Mouse (Mus musculus): ENCODE data around the gene Rab37. TPM values are rescaled to one million over a fixed set of nuclear protein-coding genes. Genes with fewer than 3 reads are reported as not detected.
A peak's percentile ranks its signal among the peaks of the same experiment; 100 is the strongest.

The Rab37 gene
- polyA plus RNA-seq, 1 experiment from 2014 or later, result 1.4 TPM

DNA sequence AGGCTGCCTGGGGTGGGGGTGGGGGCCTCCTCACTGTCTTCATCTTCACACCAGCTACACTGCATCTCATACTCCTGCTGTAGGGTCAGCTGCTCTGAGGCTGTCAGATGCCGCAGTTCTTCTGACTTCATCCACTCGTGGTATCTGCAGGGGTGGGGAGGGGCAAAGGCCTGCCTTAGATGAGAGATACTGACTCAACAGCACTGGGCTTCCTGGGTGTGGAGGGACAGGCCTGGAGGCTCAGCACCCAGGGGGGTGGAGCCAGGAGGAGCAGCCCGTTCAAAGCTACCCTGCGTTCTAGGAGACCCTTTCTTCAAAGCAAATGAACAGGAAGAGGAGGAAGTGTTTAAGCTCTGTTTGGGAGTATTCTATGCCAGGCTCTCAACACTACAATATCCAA is 93.7 kb downstream of the Rab37 start:
- WGBS, result 54% methylated on average over 4 of the region's 4 CpGs
- no peak for DNase-seq (ENCODE audit: low spot score)
- H3K4me3 ChIP-seq, result no peak overlapping the region
- peaks cover 36% of the 10 kb centered on the region for H3K4me1 ChIP-seq (replicated peaks)
- H3K36me3 ChIP-seq, result peaks cover 10% of the 10 kb centered on the region
- H3K27me3 ChIP-seq (ENCODE audit: insufficient read depth, poor library complexity, severe bottlenecking), result no peaks in the 10 kb centered on the region
- no peak overlapping the region for H3K27ac ChIP-seq
- H3K9me3 ChIP-seq, result no peaks in the 10 kb centered on the region

GRCm38 (mm10) chr11:115187224-115187639 is 96.0 kb downstream of the Rab37 start, which contains the start of gene Tmem104:
Gene Tmem104 (plus strand): TSS chr11:115187487.
- H3K9me3 ChIP-seq, result no peaks in the 10 kb centered on the region
- peak within 1 kb of the TSS; percentile 66 for H3K4me3 ChIP-seq
- under 1% methylated on average over 39 of the region's 39 CpGs for WGBS
- no peaks in the 10 kb centered on the region for H3K27me3 ChIP-seq (ENCODE audit: insufficient read depth, poor library complexity, severe bottlenecking)
- peak; percentile 99 for DNase-seq (ENCODE audit: low spot score)
- peaks cover 39% of the 10 kb centered on the region for H3K4me1 ChIP-seq (replicated peaks)
- H3K36me3 ChIP-seq, result peaks cover 14% of the 10 kb centered on the region
- H3K27ac ChIP-seq, result peak within 1 kb of the TSS; percentile 89

DNA sequence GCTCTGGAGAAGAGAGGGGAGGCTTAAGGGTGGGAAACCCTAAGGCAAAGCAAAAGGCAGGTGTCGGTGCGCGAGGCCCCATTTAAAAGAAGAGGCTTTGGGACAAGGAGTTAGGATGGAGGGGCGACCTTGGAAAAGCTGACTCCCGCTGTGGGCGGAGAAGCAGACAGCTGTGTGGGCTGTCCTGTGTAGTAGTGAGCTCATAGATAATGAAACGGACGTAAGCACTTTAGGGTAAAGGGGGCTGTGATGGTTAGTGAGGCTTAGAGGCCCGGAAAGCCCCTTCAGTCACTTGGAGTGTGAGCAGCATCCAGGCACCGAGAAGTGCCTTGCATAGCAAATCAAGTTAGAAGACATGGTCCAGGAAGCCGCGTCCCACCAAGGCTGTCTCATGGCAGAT is 96.5 kb downstream of the Rab37 start, which contains the start of gene Nat9:
Gene Nat9, minus strand, starts transcription at position 167 of the 400 bp plus-strand sequence.
- peaks cover 14% of the 10 kb centered on the region for H3K36me3 ChIP-seq
- DNase-seq (ENCODE audit: low spot score), result no peak
- H3K9me3 ChIP-seq, result no peaks in the 10 kb centered on the region
- WGBS, result 16% methylated on average over 12 of the region's 12 CpGs
- peak within 1 kb of the TSS; percentile 66 for H3K4me3 ChIP-seq
- peaks cover 37% of the 10 kb centered on the region for H3K4me1 ChIP-seq (replicated peaks)
- H3K27ac ChIP-seq, result peak within 1 kb of the TSS; percentile 89
- no peaks in the 10 kb centered on the region for H3K27me3 ChIP-seq (ENCODE audit: insufficient read depth, poor library complexity, severe bottlenecking)

DNA sequence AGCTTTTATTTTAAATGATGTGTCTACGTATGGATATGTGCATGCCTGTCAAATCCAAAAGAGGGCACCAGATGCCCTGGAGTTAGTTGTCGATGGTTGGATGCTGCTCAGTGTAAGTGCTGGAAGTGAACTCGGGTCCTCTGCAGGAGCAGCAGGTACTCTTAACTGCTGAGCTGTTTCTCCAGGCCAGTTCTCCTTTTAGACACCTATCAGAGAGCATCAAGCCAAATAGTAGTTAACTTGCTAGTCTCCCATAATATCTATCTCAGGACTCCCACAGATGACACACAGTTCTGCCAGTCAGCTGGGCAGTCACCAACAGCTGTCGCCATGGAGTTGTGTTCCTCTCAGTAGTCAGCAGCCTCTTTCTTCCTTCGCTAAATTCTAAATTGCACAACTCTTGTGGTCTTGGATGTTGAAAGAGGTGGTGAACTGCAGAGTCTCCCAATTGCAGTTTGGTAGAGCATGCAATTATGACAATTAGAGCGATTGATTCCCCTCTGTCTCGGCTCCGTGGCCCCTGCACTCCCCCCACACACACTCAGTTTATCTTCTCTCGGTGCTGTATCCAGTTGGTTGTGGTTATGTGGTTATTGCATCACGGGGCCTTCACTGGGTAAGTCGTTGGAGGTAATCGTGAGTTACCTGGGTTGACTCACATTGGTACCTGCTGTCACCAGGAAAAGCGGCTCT is 97.5 kb downstream of the Rab37 start:
- H3K4me3 ChIP-seq, result peak overlapping the region; percentile 3; the same call in 1 of the 2 replicates
- peaks cover 14% of the 10 kb centered on the region for H3K36me3 ChIP-seq
- H3K9me3 ChIP-seq, result no peaks in the 10 kb centered on the region
- H3K4me1 ChIP-seq (replicated peaks), result peaks cover 36% of the 10 kb centered on the region
- no peaks in the 10 kb centered on the region for H3K27me3 ChIP-seq (ENCODE audit: insufficient read depth, poor library complexity, severe bottlenecking)
- H3K27ac ChIP-seq, result no peak overlapping the region
- DNase-seq (ENCODE audit: low spot score), result no peak
- WGBS, result 87% methylated on average over 13 of the region's 13 CpGs

DNA sequence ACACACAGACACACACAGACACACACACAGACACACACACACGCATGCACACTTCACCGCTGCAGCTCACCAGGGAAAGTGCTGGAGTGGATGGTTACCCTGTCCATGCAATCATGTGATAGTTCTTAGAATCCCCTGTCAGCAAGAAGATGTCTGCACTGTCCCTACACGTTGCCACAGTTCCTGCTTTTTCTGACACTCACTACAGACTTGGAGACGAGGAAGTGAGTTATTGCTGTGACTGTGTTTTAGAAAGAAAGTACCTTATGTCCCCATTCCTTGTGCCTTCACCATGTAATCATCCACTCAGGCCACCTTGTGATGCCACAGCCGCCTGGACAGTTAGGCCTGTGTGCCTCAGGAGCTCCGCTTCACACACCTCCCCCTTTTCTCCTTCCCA is 98.1 kb downstream of the Rab37 start:
- peaks cover 36% of the 10 kb centered on the region for H3K4me1 ChIP-seq (replicated peaks)
- no peaks in the 10 kb centered on the region for H3K27me3 ChIP-seq (ENCODE audit: insufficient read depth, poor library complexity, severe bottlenecking)
- no peak overlapping the region for H3K4me3 ChIP-seq
- no peak overlapping the region for H3K27ac ChIP-seq
- peaks cover 14% of the 10 kb centered on the region for H3K36me3 ChIP-seq
- WGBS, result 92% methylated on average over 6 of the region's 6 CpGs
- DNase-seq (ENCODE audit: low spot score), result no peak
- H3K9me3 ChIP-seq, result no peaks in the 10 kb centered on the region

GRCm38 (mm10) chr11:115192180-115192579 is 100.9 kb downstream of the Rab37 start:
- Histone ChIP-seq H3K4me1 (replicated peaks) (peaks cover 18% of the 10 kb centered on the region), H3K27me3 (ENCODE audit: insufficient read depth, poor library complexity, severe bottlenecking) (no peaks in the 10 kb centered on the region), H3K27ac (0 out of 2 replicates have a peak overlapping the region, but pooled peaks have one; percentile 62), H3K36me3 (peaks cover 17% of the 10 kb centered on the region), H3K9me3 (no peaks in the 10 kb centered on the region), H3K4me3 (no peak overlapping the region)
- 82% methylated on average over 9 of the region's 9 CpGs for WGBS
- no peak for DNase-seq (ENCODE audit: low spot score)

DNA sequence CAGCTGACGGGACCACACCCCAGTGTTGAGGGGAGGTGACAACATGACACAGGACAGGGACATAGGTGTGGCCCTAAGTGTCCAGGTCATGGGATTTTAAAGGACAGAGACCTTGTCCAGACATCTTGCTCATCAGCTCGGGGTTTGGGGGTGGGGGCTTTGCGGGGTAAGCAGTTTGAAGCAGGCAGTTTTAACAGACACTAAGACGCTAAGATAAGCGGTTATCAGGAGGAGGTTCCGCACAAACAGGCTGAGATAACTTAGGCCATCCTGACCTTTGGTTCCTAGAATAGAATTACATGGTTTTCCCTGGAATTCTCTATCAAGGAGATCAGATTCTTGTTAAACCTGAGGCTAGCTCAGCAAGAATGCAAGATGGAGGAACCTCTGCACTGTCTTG is 103.5 kb downstream of the Rab37 start:
- peaks cover 29% of the 10 kb centered on the region for H3K36me3 ChIP-seq
- H3K27ac ChIP-seq, result no peak overlapping the region
- H3K27me3 ChIP-seq (ENCODE audit: insufficient read depth, poor library complexity, severe bottlenecking), result no peaks in the 10 kb centered on the region
- DNase-seq (ENCODE audit: low spot score), result no peak
- no peaks in the 10 kb centered on the region for H3K9me3 ChIP-seq
- 90% methylated on average over 6 of the region's 6 CpGs for WGBS
- no peak overlapping the region for H3K4me3 ChIP-seq
- H3K4me1 ChIP-seq (replicated peaks), result peaks cover 11% of the 10 kb centered on the region; the same call in 1 of the 2 replicates

- 89% methylated on average over 5 of the region's 5 CpGs for WGBS
- Histone ChIP-seq H3K27me3 (ENCODE audit: insufficient read depth, poor library complexity, severe bottlenecking) (no peaks in the 10 kb centered on the region), H3K9me3 (no peaks in the 10 kb centered on the region), H3K36me3 (peaks cover 28% of the 10 kb centered on the region), H3K4me3 (no peak overlapping the region), H3K27ac (no peak overlapping the region), H3K4me1 (replicated peaks) (peaks cover 14% of the 10 kb centered on the region; the same call in 1 of the 2 replicates)
- no peak for DNase-seq (ENCODE audit: low spot score)
Observed at GRCm38 (mm10) chr11:115195933-115196332, 104.7 kb downstream of the Rab37 start.

- H3K27me3 ChIP-seq (ENCODE audit: insufficient read depth, poor library complexity, severe bottlenecking), result no peaks in the 10 kb centered on the region
Observed at GRCm38 (mm10) chr11:115197558-115197957, 106.3 kb downstream of the Rab37 start.

DNA sequence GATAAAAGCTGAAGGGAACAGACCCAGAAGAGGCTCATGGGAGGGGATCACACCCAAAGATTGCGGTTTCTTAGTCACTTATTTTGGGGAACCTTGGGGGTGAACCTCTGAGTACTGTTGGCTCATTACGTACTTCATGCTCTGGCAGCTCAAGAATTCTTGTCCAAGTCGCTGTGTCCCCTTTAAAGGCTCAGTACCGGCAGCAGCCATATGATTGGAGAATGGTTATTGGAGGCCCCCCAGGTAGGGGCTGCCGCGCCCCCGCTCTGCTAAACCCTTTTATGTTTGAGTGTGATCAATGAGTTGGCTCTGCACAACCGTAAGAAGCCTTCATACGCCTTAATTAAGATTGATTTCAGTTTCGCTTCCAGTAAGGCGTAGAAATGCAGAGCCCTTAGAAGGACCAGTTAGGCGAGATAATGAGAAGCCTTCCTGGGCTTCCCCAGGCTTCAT is 107.7 kb downstream of the Rab37 start:
- peaks cover 22% of the 10 kb centered on the region for H3K4me1 ChIP-seq (replicated peaks)
- no peak overlapping the region for H3K4me3 ChIP-seq
- H3K27ac ChIP-seq, result no peak overlapping the region
- H3K27me3 ChIP-seq (ENCODE audit: insufficient read depth, poor library complexity, severe bottlenecking), result no peaks in the 10 kb centered on the region; the same call in 1 of the 2 replicates
- no peaks in the 10 kb centered on the region for H3K9me3 ChIP-seq
- 68% methylated on average over 12 of the region's 12 CpGs for WGBS
- H3K36me3 ChIP-seq, result peaks cover 35% of the 10 kb centered on the region
- no peak for DNase-seq (ENCODE audit: low spot score)

More at GRCm38 (mm10) chr11:115197558-115197957, 106.3 kb downstream of the Rab37 start:
- Histone ChIP-seq H3K27ac (no peak overlapping the region), H3K9me3 (no peaks in the 10 kb centered on the region), H3K4me1 (replicated peaks) (peaks cover 15% of the 10 kb centered on the region), H3K4me3 (no peak overlapping the region), H3K36me3 (peaks cover 35% of the 10 kb centered on the region)
- no peak for DNase-seq (ENCODE audit: low spot score)
- WGBS, result 83% methylated on average over 8 of the region's 8 CpGs

DNA sequence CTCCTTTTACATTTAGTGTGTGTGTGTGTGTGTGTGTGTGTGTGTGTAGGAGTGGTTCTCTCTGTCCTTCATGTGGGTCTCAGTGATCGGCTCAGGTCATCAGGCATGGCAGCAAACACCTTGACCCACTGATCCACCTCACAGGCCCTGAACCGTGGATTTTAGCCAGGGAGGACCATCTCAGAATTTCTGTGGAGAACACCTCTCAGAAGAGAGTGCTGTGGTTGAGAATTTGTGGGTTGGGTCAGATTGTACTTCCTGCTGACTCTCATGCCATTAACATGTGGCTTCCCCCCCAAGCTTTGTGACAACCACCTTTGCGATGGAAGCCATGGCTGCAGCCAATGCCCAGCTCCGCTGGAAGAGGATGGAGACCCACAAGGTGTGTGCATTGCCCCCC is 109.3 kb downstream of the Rab37 start:
- no peak overlapping the region for H3K27ac ChIP-seq
- peaks cover 44% of the 10 kb centered on the region for H3K36me3 ChIP-seq
- DNase-seq (ENCODE audit: low spot score), result no peak
- H3K4me1 ChIP-seq (replicated peaks), result peaks cover 25% of the 10 kb centered on the region
- no peak overlapping the region for H3K4me3 ChIP-seq
- H3K27me3 ChIP-seq (ENCODE audit: insufficient read depth, poor library complexity, severe bottlenecking), result peaks cover 2% of the 10 kb centered on the region
- WGBS, result 89% methylated on average over 4 of the region's 4 CpGs
- H3K9me3 ChIP-seq, result no peaks in the 10 kb centered on the region

DNA sequence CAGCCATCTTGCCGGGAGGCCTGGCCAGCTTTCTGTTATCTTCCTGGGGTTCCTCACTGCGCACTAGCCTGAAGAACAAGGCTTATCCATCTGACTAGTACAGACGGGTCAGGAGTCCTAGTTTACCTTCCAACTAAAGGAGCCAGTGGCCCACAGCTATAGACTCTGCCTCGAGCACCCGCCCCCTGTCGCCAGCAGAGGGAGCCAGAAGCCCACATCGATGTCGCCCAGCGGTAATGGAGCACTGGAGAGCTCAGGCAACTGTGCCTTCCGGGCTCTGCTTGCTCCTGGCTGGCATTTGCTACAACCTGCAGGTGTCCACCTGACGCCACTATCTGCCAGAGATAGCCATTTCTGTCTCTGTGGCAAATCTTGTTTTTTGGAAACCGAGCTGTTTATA is 111.1 kb downstream of the Rab37 start:
- no peaks in the 10 kb centered on the region for H3K9me3 ChIP-seq
- peaks cover 43% of the 10 kb centered on the region for H3K4me1 ChIP-seq (replicated peaks)
- WGBS, result 16% methylated on average over 12 of the region's 12 CpGs
- peak overlapping the region; percentile 45; the same call in 1 of the 2 replicates for H3K27ac ChIP-seq
- peaks cover 58% of the 10 kb centered on the region for H3K36me3 ChIP-seq
- peaks cover 7% of the 10 kb centered on the region for H3K27me3 ChIP-seq (ENCODE audit: insufficient read depth, poor library complexity, severe bottlenecking)
- no peak overlapping the region for H3K4me3 ChIP-seq
- peak; percentile 85 for DNase-seq (ENCODE audit: low spot score)

- DNase-seq (ENCODE audit: low spot score), result no peak
- no peaks in the 10 kb centered on the region for H3K9me3 ChIP-seq
- peaks cover 9% of the 10 kb centered on the region for H3K27me3 ChIP-seq (ENCODE audit: insufficient read depth, poor library complexity, severe bottlenecking)
- WGBS, result 93% methylated on average over 9 of the region's 9 CpGs
- peak overlapping the region; percentile 45; the same call in 1 of the 2 replicates for H3K27ac ChIP-seq
- H3K4me3 ChIP-seq, result no peak overlapping the region
- peaks cover 59% of the 10 kb centered on the region for H3K36me3 ChIP-seq
- peaks cover 48% of the 10 kb centered on the region for H3K4me1 ChIP-seq (replicated peaks)
Observed at GRCm38 (mm10) chr11:115202756-115203155, 111.5 kb downstream of the Rab37 start.

Data from hindbrain, embryonic 10.5 days (tissue).